Mouse (Mus musculus) lung, adult 2 months (tissue): ENCODE data around the gene Pip4k2c.

Experiments
- CTCF ChIP-seq: fragments of 200-500 bp; IDR thresholded peaks from 2 replicates; pipeline ENCODE4 v1.5.1; 2011; ENCODE audit warnings: mild to moderate bottlenecking, low read length, control low read depth; ENCODE audit not compliant: insufficient read depth
- POLR2A ChIP-seq: fragments of 200-500 bp; IDR thresholded peaks from 2 replicates; pipeline ENCODE4 v1.6.1; 2011; ENCODE audit warnings: low read depth, mild to moderate bottlenecking, control low read depth, low read length, borderline replicate concordance; ENCODE audit errors: extremely low read depth

GRCm38 (mm10) chr10:127216456-127216855, 5.1 kb upstream of the Pip4k2c start:
- TF ChIP-seq POLR2A (no peak), CTCF (no peak)
